Mouse (Mus musculus) heart, adult 18-20 months (tissue): ENCODE results near the gene Crym. TPM values are rescaled to one million over a fixed set of nuclear protein-coding genes. Genes with fewer than 3 reads are reported as not detected.
A peak's percentile ranks its signal among the peaks of the same experiment; 100 is the strongest.

Experiments
- DNase-seq, 2 experiments: peaks; one replicate each; pipeline ENCODE4 v3.0.0; 2021 to 2022; ENCODE audit warnings: mixed read lengths in 1 of 2
- total RNA-seq, 2 experiments: library from RNA; stranded (reverse); gene quantifications; 2 replicates each; pipeline ENCODE4 v1.2.3; 2021

Gene Crym
- total RNA-seq, 2 experiments from 2014 or later: 0.35 to 1.1 TPM

GRCm38 (mm10) chr7:120163581-120164251 is 38.2 kb downstream of the Crym start:
- DNase-seq: no peak

- no peak for DNase-seq
These were observed 43.7 kb downstream of the Crym start for GRCm38 (mm10) chr7:120158121-120158613.

GRCm38 (mm10) chr7:120157575-120158061 is 44.3 kb downstream of the Crym start:
- DNase-seq: no peak

- DNase-seq: no peak
These were observed 45.0 kb downstream of the Crym start for GRCm38 (mm10) chr7:120156841-120157409.

- no peak for DNase-seq
These were observed 51.0 kb downstream of the Crym start for GRCm38 (mm10) chr7:120150898-120151297.

- peak in 1 of 2 experiments; percentile 51 for DNase-seq
These were observed 51.7 kb downstream of the Crym start for GRCm38 (mm10) chr7:120150257-120150656.

GRCm38 (mm10) chr7:120145191-120145590 is 56.7 kb downstream of the Crym start, which contains the start of gene Zp2:
Gene Zp2, minus strand, starts transcription at chr7:120145291.
- no peak for DNase-seq

- no peak for DNase-seq
These were observed 59.2 kb downstream of the Crym start for GRCm38 (mm10) chr7:120142743-120143142.

Other genes starting within 250 kb of the Crym start
- gene Dnah3, start 106.8 kb downstream of the Crym start, total RNA-seq: under 1 TPM in 1 of 2 experiments, not detected in 1; 0.51 TPM
- gene Tmem159, start 99.8 kb downstream of the Crym start, total RNA-seq: 10 to 100 TPM; 25.9 to 26.0 TPM
- under 1 TPM; 0.65 to 0.75 TPM for gene Zp2, start 56.8 kb downstream of the Crym start, total RNA-seq
- gene Anks4b, start 28.3 kb downstream of the Crym start, total RNA-seq: under 1 TPM; 0.18 to 0.22 TPM
- not detected for gene Abca14, start 1.9 kb upstream of the Crym start, total RNA-seq
- not detected for gene Abca15, start 126.6 kb upstream of the Crym start, total RNA-seq
- not detected for gene Abca16, start 207.5 kb upstream of the Crym start, total RNA-seq